Mouse (Mus musculus) right cerebral cortex, postnatal 4 days (tissue): ENCODE measurements around the gene Zbtb20.

Source experiments
- DNase-seq: peaks from one replicate; pipeline ENCODE4 v3.0.0-alpha.2; 2022

Zbtb20 gene

DNA sequence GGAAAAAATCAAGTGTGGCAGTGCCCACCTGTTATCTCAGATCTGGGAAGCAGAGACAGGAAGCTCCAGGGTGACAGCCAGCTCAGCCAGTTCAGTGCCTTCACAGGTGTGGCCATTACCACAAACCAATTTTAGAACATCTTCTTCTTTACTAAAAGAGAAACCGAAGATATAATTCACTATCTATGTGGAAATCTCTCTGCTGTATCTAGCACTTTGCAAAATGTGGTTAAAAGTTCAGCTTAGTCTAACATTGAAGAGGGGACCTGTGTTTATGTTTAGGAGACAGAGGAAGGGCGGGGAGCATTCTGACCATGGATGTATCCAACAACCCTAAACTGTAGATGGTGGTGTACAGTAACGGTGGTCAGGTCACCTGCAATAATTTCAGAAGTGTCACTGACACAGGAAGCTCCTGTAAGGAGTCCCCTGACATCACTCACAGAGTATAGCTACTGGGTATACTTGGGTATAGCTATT lies 814.6 kb downstream of the Zbtb20 start:
- no peak for DNase-seq

- no peak for DNase-seq
Observed at GRCm38 (mm10) chr16:43690912-43691311, 815.2 kb downstream of the Zbtb20 start.

- DNase-seq, result no peak
Observed at GRCm38 (mm10) chr16:43691741-43692140, 816.1 kb downstream of the Zbtb20 start.
